Comparison of ENCODE assay signal across 26 mouse cellular contexts in the genomic region with DNA sequence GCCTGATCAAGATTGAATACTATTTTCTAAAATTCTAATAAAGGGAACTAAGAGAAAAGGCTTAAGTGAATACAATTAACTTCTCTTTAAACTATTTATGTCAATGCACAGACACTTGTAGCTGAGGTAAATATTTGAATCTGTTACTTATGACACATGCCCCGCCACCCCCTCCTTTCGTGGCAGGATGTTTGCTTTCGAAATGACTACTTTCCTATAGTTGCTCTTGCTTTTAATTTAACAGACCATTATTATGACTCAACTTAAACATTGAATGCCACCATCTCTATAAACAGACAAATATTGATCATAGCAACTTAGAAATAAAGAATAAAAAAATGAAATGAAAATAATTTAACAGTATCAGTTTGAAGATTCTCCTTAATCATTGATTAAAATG. TPM values are rescaled to one million over a fixed set of nuclear protein-coding genes. Genes with fewer than 3 reads are reported as not detected.
"Had no signal": no experiment of that assay in that cellular context is flagged by ENCODE, and none has a peak within 500 bp of the region (broad histone marks: within the 10 kb centered on the region; RNA-seq: fewer than 3 reads in every experiment).

No protein-coding gene starts in this region.

- H3K4me2 ChIP-seq: kidney, embryonic 15.5 days; limb, embryonic 13.5 days; liver, embryonic 12.5 days; liver, embryonic 15.5 days; lung, embryonic 15.5 days; midbrain, embryonic 13.5 days; neural tube, embryonic 12.5 days; neural tube, embryonic 15.5 days had no signal

- H3K36me3 ChIP-seq: kidney, embryonic 15.5 days; limb, embryonic 13.5 days; liver, embryonic 12.5 days; liver, embryonic 15.5 days; lung, embryonic 15.5 days; midbrain, embryonic 10.5 days; midbrain, embryonic 13.5 days; neural tube, embryonic 12.5 days; neural tube, embryonic 15.5 days had no signal

- H3K27ac ChIP-seq: kidney, embryonic 15.5 days; left cerebral cortex, adult 2 months; limb, embryonic 13.5 days; liver, embryonic 12.5 days; liver, embryonic 15.5 days; lung, embryonic 15.5 days; midbrain, embryonic 10.5 days; midbrain, embryonic 13.5 days; neural tube, embryonic 12.5 days; neural tube, embryonic 15.5 days had no signal

- DNase-seq: kidney, adult 8-10 months; kidney, postnatal 10 days; kidney, postnatal 36 days; layer of hippocampus, postnatal 36 days; liver; lung, adult 18-20 months; lung, postnatal 10 days; lung, postnatal 36 days; right cerebral cortex, adult 18-20 months; right cerebral cortex, postnatal 14 days; right cerebral cortex, postnatal 4 days; thymus, adult 2 months; thymus, postnatal 14 days; thymus, postnatal 4 days had no signal

- H3K4me1 ChIP-seq: kidney, embryonic 15.5 days; limb, embryonic 13.5 days; liver, embryonic 12.5 days; liver, embryonic 15.5 days; lung, embryonic 15.5 days; megakaryocyte, embryonic 14.5 days; midbrain, embryonic 10.5 days; midbrain, embryonic 13.5 days; neural tube, embryonic 12.5 days; neural tube, embryonic 15.5 days had no signal

- ATAC-seq: liver, embryonic 12.5 days; midbrain, embryonic 13.5 days; midbrain, embryonic 16.5 days had no signal

- H3K9me3 ChIP-seq: kidney, embryonic 15.5 days; limb, embryonic 13.5 days; liver, embryonic 12.5 days; liver, embryonic 15.5 days; lung, embryonic 15.5 days; megakaryocyte, embryonic 14.5 days; midbrain, embryonic 10.5 days; midbrain, embryonic 13.5 days; neural tube, embryonic 12.5 days; neural tube, embryonic 15.5 days had no signal

- H3K4me3 ChIP-seq: kidney, embryonic 15.5 days; left cerebral cortex, adult 2 months; limb, embryonic 13.5 days; liver, embryonic 12.5 days; liver, embryonic 15.5 days; lung, embryonic 15.5 days; megakaryocyte, embryonic 14.5 days; midbrain, embryonic 10.5 days; midbrain, embryonic 13.5 days; neural tube, embryonic 12.5 days; neural tube, embryonic 15.5 days had no signal

- H3K27me3 ChIP-seq: lung, embryonic 15.5 days; neural tube, embryonic 12.5 days; neural tube, embryonic 15.5 days had no signal

- H3K9ac ChIP-seq: kidney, embryonic 15.5 days; limb, embryonic 13.5 days; liver, embryonic 12.5 days; liver, embryonic 15.5 days; lung, embryonic 15.5 days; midbrain, embryonic 13.5 days; neural tube, embryonic 12.5 days; neural tube, embryonic 15.5 days had no signal

RNA-seq across cellular contexts. Expression of gene Spag6, which starts 29.8 kb away (rescaled TPM):
- polyA plus RNA-seq: kidney, embryonic 15.5 days; limb, embryonic 13.5 days; liver, embryonic 12.5 days; liver, embryonic 15.5 days had no signal
